Mouse (Mus musculus): ENCODE measurements around the gene Cc2d2b. TPM values are rescaled to one million over a fixed set of nuclear protein-coding genes. Genes with fewer than 3 reads are reported as not detected.

Cc2d2b gene
- total RNA-seq, 2 experiments from 2014 or later: 1.2 to 1.4 TPM

GRCm38 (mm10) chr19:40746603-40747002, 1.9 kb upstream of the Cc2d2b start:
- intact Hi-C loops (cut with DNase I): no loop called here
- DNase-seq: peak; percentile 27

DNA sequence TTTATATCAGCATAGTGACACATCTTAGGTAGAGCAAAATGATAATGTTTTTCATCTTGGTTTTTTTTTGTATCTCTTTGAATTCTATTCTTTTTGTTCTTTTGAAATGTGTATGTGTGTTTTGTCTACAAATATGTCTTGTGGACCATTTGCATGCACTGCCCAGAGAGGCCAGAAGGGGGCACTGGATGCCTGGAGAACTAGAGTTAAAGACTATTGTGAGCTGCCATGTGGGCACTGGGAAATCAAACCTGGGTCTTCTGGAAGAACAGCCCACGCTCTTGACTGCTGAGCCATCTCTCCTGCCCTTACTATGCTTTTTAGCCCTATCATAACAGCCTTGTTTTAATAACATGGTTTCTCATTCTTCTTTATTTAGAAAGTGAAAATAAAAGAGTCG, 5.8 kb downstream of the Cc2d2b start:
- intact Hi-C loops (cut with DNase I): loop anchor here (10.0 kb wide), 1 partner anchor 260 kb away; no protein-coding TSS in a partner anchor
- DNase-seq: peak; percentile 24

GRCm38 (mm10) chr19:40760071-40760470, 11.5 kb downstream of the Cc2d2b start:
- DNase-seq: no peak
- intact Hi-C loops (cut with DNase I): no loop called here

DNA sequence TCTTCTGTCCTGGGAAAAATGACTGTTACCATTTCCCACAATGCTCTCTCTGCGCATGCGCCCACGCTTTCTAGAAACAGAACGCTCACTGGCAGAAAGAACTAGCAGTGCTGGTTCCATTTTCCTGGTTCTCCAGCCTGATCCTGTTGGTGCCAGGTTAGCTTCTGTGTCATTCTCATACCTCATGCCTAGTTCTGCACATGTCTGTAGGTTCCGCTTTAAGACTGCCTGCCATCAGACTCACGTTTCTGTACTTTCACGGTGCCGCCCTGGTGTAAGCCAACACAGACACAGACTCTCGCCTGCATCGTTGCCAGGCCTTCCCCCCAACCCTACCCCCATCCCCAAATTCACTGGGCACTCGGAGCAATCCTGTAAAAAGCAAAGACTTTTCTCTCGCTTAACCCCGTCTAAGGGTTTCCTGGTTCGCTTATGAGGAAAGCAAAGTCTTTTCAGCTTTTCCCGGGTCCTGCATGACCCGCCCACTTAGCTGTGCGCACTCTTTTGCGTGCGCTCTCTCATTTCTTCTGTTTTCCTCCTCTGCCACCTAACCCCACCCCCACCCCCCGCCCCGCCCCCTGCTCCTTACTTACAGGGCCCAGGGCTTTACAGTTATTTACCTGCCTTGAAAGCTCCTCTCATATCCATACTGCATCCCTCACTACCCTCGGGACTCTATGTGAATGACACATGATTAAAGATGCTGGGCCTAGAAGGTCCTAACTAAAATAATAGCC, 13.6 kb downstream of the Cc2d2b start:
- DNase-seq: no peak
- intact Hi-C loops (cut with DNase I): no loop called here

DNA sequence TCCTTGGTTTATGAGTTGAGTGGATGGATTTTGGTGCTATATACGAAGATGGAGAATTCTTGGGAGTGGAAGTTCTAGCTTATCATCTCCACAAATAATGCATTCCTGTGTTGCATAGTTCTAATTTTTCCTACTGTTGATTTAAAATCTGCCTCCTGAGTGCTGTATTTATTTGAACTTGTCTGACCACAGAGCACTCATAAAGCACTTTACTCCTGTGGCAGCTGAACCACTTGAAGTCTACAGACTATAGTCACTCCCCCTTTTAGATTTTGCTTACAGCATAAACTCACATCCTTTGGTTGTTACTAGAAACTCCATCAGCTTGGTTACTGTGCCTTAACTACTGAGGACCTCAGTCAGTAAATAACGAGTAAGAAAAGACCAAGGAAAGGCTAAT, 18.6 kb downstream of the Cc2d2b start:
- DNase-seq: no peak
- intact Hi-C loops (cut with DNase I): no loop called here

DNA sequence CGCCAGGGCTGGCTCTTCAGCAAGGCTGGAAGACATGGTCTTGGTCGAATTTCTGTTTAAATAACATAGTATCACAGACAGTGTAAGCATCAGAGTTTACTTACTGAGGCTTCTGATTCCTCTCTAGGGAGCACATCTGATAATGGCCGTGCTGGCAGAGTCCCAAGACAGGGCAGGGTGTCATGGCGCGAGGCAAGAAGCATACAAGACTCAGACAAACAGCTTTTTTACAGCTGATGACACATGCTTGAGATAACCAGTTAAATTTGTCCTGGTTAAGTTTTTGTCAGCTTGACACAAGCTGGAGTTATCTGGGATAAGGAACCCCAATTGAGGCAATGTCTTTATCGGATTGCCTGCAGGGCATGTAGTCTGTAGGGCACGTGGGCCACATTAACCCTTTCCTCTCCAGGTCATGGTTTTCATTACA, 20.8 kb downstream of the Cc2d2b start:
- intact Hi-C loops (cut with DNase I): no loop called here
- DNase-seq: no peak

- no peak for DNase-seq
- intact Hi-C loops (cut with DNase I): no loop called here
Observed at GRCm38 (mm10) chr19:40788004-40788714, 39.6 kb downstream of the Cc2d2b start.

DNA sequence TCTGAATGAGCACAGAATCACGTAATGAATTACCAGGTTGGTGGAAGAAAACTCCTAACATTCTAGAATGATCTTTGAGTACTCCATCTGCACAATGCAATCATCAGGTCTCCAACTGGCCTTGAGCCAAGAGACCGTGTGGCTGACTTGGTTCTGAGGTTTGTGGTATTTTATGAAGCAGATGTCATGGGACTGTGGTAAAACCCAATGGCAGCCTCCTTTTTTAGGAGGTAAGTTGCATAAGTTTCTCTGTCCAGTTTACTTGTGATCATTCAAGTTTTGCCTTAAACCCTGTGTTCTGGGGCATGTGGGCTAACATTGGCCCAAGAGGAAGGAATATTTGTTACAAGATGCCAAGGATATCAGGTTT, 40.1 kb downstream of the Cc2d2b start:
- DNase-seq: peak; percentile 24
- intact Hi-C loops (cut with DNase I): no loop called here

DNA sequence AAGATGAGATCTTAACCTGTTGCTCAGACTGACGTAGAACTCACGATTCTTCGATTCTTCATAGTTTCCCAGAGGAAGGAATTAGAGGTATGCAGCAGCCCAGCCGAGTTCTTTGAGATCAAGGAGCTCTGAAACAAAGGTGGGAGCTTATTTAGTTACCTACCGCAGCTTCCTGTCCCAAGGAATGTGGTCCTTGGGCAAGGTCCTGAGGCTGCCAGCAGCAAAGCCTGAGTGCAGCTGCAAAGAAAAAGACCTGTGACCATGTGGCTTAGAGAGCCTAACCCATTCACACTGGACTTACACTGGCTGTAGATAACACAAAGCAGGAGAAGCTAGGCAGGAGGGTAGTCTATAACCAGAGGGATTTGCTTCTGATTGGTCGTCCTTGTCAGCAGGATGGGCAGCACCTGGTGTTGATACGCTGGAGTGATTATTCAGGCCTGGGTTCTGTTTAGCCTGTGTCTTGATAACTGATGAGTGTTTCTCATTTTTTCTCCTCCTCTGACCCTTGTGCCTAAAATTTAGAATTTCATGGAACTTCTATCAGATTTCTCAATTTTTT, 56.7 kb downstream of the Cc2d2b start:
- intact Hi-C loops (cut with DNase I): no loop called here
- no peak for DNase-seq

DNA sequence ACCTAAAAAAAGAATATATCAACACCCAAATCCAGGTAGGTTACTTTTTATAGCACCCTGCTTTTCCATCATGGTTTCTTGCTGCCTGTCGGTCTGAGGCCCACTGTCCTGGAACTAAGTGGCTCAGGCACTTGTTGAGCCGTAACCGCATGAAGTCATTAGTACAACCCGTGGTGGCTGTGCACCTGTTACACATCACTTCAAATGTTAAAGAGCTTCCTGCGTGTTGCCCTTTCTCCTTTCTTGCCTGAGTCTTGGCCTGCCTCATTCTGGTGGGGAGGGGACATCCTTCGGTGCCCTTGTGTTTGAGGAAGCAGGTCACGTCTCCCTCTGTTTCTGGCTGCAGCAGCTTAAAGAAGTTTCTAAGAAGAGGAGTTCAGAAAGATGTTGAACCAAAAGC, 61.3 kb downstream of the Cc2d2b start:
- DNase-seq: no peak
- intact Hi-C loops (cut with DNase I): no loop called here

DNA sequence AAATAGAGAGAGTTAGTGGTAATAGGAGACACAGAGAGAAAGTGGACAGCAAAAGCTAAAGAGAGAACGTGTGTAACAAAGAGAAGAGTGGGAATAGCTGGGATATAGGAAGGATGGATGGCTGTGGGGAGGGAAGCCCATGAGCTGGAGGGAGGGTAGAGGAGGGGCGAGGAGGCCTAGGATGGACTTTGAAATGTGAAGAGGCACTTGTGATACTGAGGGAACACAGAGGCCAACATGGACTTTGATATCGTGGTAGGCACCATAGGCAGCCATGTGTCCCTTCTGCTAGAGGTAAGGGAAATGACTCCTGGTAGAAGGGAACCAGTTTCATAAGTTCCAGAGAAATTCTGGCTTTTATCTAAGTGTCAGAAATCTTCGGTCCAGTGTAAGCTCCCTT, 63.3 kb downstream of the Cc2d2b start:
- intact Hi-C loops (cut with DNase I): no loop called here
- no peak for DNase-seq

DNA sequence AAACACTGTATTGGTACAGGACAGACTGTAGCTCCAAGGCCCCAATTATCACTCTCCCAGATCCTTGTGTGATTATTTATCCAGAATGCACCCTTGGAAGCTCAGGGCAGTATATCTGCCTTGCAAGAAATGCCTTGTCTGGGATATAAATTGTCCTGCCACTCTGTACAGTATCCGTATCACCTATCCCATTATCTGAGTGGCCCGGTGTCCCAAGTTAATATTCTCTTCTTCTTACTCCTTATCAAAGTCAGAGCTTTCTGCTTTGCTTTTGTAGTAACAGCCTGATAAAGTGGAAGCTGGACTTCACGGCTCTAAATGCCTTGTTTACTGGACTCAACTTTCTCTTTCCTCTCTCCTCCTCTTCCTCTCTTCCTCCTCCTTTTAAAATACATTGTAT, 64.2 kb downstream of the Cc2d2b start:
- intact Hi-C loops (cut with DNase I): no loop called here
- DNase-seq: no peak

DNA sequence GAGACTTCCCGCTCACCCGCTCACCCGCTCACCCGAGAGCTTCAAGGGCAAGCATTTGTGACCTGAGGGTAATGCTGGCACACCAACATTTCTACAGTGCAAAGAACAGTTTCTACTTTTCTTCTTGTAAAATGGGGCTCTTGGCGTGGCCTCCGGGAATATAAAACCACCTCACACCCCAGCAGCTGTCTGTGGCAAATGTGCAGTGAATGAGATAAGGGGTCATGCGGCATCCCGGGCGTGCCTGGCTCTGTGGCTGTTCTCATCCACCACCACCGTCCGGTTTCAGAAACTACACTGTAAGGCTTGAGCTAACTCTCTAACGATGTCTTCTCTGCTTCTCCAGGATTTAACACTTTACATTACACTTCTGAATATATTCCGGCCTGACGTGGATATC, 64.8 kb downstream of the Cc2d2b start:
- intact Hi-C loops (cut with DNase I): no loop called here
- DNase-seq: no peak

GRCm38 (mm10) chr19:40815645-40816183, 67.2 kb downstream of the Cc2d2b start:
- DNase-seq: no peak
- intact Hi-C loops (cut with DNase I): no loop called here

GRCm38 (mm10) chr19:40817901-40818532, 69.5 kb downstream of the Cc2d2b start:
- intact Hi-C loops (cut with DNase I): no loop called here
- no peak for DNase-seq

DNA sequence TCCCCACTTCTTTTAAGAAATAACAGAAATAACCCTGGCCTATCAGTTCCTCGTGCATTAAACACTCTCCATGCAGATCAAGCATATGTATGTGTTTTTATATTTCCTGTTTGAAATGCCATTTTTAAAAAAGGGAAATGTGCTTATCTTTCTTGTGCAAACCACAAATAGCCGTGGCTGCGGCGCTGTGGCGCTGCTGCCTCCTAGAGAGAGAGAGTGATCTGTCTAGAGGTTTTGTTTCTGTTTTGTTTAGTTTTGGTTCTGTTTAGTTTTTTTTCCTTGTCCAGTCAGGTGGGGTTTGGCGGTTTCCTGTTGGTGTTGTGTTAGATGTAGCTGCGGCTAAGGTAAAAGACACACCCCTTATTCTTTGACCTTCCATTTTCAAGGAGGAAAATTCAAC, 70.2 kb downstream of the Cc2d2b start:
- no peak for DNase-seq

GRCm38 (mm10) chr19:40821306-40821825, 72.8 kb downstream of the Cc2d2b start:
- DNase-seq: no peak
- intact Hi-C loops (cut with DNase I): no loop called here

More for the DNA sequence above, 70.2 kb downstream of the Cc2d2b start:
- intact Hi-C loops (cut with DNase I): no loop called here

GRCm38 (mm10) chr19:40825636-40826035, 77.1 kb downstream of the Cc2d2b start:
- intact Hi-C loops (cut with DNase I): no loop called here
- DNase-seq: no peak

DNA sequence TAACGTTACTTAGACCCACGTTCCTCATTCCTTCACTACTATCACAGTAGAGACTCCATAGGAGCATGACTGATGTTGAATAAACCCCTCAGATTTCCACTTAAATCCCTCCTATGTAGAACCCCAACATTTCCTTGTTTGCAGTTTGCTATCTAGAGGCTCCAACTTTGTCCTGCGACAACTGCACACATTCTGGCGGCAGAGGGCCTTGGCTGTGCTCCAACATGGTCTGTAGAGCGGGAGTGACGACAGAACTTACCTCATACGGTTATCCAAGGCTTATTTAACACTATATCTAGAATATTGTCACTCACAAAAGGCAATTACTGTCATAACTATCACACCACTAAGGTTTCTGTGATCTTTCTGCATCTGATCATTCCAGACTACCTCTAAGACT, 78.2 kb downstream of the Cc2d2b start:
- no peak for DNase-seq
- intact Hi-C loops (cut with DNase I): no loop called here

- intact Hi-C loops (cut with DNase I): no loop called here
Observed at GRCm38 (mm10) chr19:40830198-40830597, 81.6 kb downstream of the Cc2d2b start.

More at GRCm38 (mm10) chr19:40830198-40830597, 81.6 kb downstream of the Cc2d2b start:
- no peak for DNase-seq
